Mouse (Mus musculus) E14TG2a.4 (cell line): Measurements from ENCODE around the gene Hspa1a.
"Not testable (repeated sequence)": the region's sequence is repeated elsewhere in the genome, so short reads cannot be mapped to it uniquely, and the experiment has no call there.

Experiments used
- CTCF ChIP-seq: conservative IDR thresholded peaks from 2 replicates; pipeline ENCODE4 v1.5.1; 2014; ENCODE audit warnings: low read length
- POU5F1 ChIP-seq: IDR thresholded peaks from 2 replicates; pipeline ENCODE4 v1.6.1; 2014; ENCODE audit warnings: low read length, borderline replicate concordance

- TF ChIP-seq POU5F1, CTCF: not testable (repeated sequence)
Observed at GRCm38 (mm10) chr17:34972069-34972749, at the start of gene Hspa1a, which contains the start of gene Hspa1l.
